In the genomic region with DNA sequence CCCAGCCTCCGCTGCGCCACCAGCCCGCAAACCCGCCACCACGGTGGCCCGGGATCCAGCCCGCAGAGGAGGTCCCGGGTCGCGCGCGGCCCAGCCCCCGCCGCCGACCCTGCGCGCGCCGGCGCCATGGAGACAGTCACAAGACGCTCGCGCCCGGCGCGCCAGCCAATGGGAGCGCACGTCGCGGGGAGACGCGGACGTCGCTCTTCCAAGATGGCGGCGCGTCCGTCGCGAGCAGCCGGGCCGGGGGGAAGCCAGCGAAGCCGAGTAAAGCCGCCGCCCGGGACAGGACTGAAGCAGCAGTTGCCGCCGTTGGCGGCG, we compare ENCODE assay signal across 8 mouse cellular contexts. TPM values are rescaled to one million over a fixed set of nuclear protein-coding genes. Genes with fewer than 3 reads are reported as not detected.
DNase-seq lines count a peak whose midpoint lies in the region; ATAC-seq lines count a peak whose summit lies in the region.

A gene (plus strand): TSS at position 188 of the 321 bp plus-strand sequence.

- DNase-seq in adrenal gland, adult (ENCODE audit: inconsistent age in 2 of 2, low spot score in 1 of 2): peak; percentile 92 to 96
- peak; percentile 96 for DNase-seq in embryo, embryonic 10 days (ENCODE audit: low spot score)
- peak; percentile 92 for DNase-seq in gastrocnemius, postnatal 14 days
- DNase-seq in intestine, embryonic 14.5 days (ENCODE audit: low spot score): peak; percentile 90
- peak; percentile 90 to 92 for DNase-seq in left cerebral cortex, postnatal 14 days (ENCODE audit: low spot score in 2 of 2)
- peak; percentile 93 for DNase-seq in right cerebral cortex, postnatal 14 days
- DNase-seq in urinary bladder, postnatal 36 days (ENCODE audit: low spot score in 2 of 2): peak; percentile 81 to 83

- no peaks in the 10 kb centered on the region for H3K36me3 ChIP-seq in intestine, embryonic 14.5 days (ENCODE audit: control insufficient read depth, insufficient read depth, low read length)

- ATAC-seq in intestine, embryonic 14.5 days (replicated peaks; ENCODE audit: low FRiP score, low TSS enrichment, low read depth): peak; percentile 98
- ATAC-seq in megakaryocyte-erythroid progenitor cell, adult 5-6 weeks (replicated peaks; ENCODE audit: low FRiP score, low TSS enrichment, poor library complexity, severe bottlenecking): peak; percentile 88

- intact Hi-C loops in gastrocnemius, postnatal 14 days (cut with DNase I; ENCODE audit: low total_unique reads): no loop called here
- intact Hi-C loops in left cerebral cortex, postnatal 14 days (cut with DNase I): no loop called here

- peak within 1 kb of the TSS; percentile 67 for H3K4me2 ChIP-seq in intestine, embryonic 14.5 days (ENCODE audit: low read length)

- H3K9me3 ChIP-seq in intestine, embryonic 14.5 days (ENCODE audit: control insufficient read depth, low read length): no peaks in the 10 kb centered on the region

- under 1% methylated on average over 49 of the region's 51 CpGs for WGBS in intestine, embryonic 14.5 days

- H3K9ac ChIP-seq in intestine, embryonic 14.5 days (ENCODE audit: low read length): peak within 1 kb of the TSS; percentile 93

- peak within 1 kb of the TSS; percentile 93 for H3K27ac ChIP-seq in intestine, embryonic 14.5 days (ENCODE audit: low read depth)

- H3K4me1 ChIP-seq in intestine, embryonic 14.5 days (replicated peaks; ENCODE audit: control insufficient read depth, insufficient read depth, low read length): peaks cover 7% of the 10 kb centered on the region

- H3K27me3 ChIP-seq in intestine, embryonic 14.5 days (replicated peaks; ENCODE audit: control insufficient read depth, insufficient read depth, low read length): no peaks in the 10 kb centered on the region

- H3K4me3 ChIP-seq in intestine, embryonic 14.5 days (ENCODE audit: low read depth, low read length): peak within 1 kb of the TSS; percentile 97

RNA-seq across cellular contexts. Expression of the gene that starts here (rescaled TPM):
- 10 to 100 TPM; 31.4 to 36.2 TPM for total RNA-seq in gastrocnemius, postnatal 14 days (2021)
- 20.8 and 22.8 TPM in 2 replicates for polyA plus RNA-seq in intestine, embryonic 14.5 days (2014; fragmentation: Nextera tagmentation; extraction: Ambion mirVana)
- 10 to 100 TPM; 54.4 to 58.4 TPM for total RNA-seq in left cerebral cortex, postnatal 14 days (2021)
- total RNA-seq in megakaryocyte-erythroid progenitor cell, adult 5-6 weeks (2014; fragmentation: Nextera tagmentation): 7.3 and 13.2 TPM in 2 replicates
- total RNA-seq in megakaryocyte-erythroid progenitor cell, adult 5-6 weeks (2017): 20.8 and 21.8 TPM in 2 replicates

Comparison
In these comparisons a context has a peak if more than half of its experiments do, and no peak if none do; other contexts are left out.
1. Peak in every context shown above with its lines: DNase-seq, ATAC-seq, H3K4me3 ChIP-seq and H3K27ac ChIP-seq.